Mouse (Mus musculus) olfactory bulb, adult 2 months (tissue): ENCODE measurements around the gene Trmt112. TPM values are rescaled to one million over a fixed set of nuclear protein-coding genes. Genes with fewer than 3 reads are reported as not detected.
A peak's percentile ranks its signal among the peaks of the same experiment; 100 is the strongest.

Source experiments
- H3K27ac ChIP-seq: fragments of 200-500 bp; 2 replicates; pipeline ENCODE4 v1.5.1; 2012; ENCODE audit warnings: low read depth, low read length; ENCODE audit not compliant: insufficient read depth
- H3K4me1 ChIP-seq: fragments of 200-500 bp; 2 replicates; pipeline ENCODE4 v1.6.1; 2012; ENCODE audit warnings: low read length; ENCODE audit not compliant: control insufficient read depth, insufficient read depth
- H3K4me3 ChIP-seq: fragments of 200-500 bp; 2 replicates; pipeline ENCODE4 v1.5.1; 2012; ENCODE audit warnings: mild to moderate bottlenecking, low read depth, low read length, moderate library complexity; ENCODE audit not compliant: insufficient read depth
- CTCF ChIP-seq: fragments of 200-500 bp; IDR thresholded peaks from 2 replicates; pipeline ENCODE4 v1.5.1; 2012; ENCODE audit warnings: low read depth, mild to moderate bottlenecking, low read length, moderate library complexity; ENCODE audit not compliant: insufficient read depth
- POLR2A ChIP-seq: fragments of 200-500 bp; IDR thresholded peaks from 2 replicates; pipeline ENCODE4 v1.6.1; 2012; ENCODE audit warnings: mild to moderate bottlenecking, low read depth, low read length, moderate library complexity; ENCODE audit not compliant: insufficient read depth
- WGBS: fragments of 180-500 bp; shearing (Covaris S2); methylation state at CpG from one replicate; pipeline ENCODE4 v1.1.7; 2018; 5-methylcytosine and 5-hydroxymethylcytosine counted together
- polyA plus RNA-seq: library from polyadenylated mRNA; stranded (reverse); fragments of >200 nt; gene quantifications from 2 replicates; pipeline ENCODE4 v1.2.4, GENCODE M21; 2012; ENCODE audit warnings: low replicate concordance; ENCODE audit not compliant: missing spikeins, insufficient read depth, insufficient read length

Gene Trmt112
- polyA plus RNA-seq, 1 experiment: not detected

DNA sequence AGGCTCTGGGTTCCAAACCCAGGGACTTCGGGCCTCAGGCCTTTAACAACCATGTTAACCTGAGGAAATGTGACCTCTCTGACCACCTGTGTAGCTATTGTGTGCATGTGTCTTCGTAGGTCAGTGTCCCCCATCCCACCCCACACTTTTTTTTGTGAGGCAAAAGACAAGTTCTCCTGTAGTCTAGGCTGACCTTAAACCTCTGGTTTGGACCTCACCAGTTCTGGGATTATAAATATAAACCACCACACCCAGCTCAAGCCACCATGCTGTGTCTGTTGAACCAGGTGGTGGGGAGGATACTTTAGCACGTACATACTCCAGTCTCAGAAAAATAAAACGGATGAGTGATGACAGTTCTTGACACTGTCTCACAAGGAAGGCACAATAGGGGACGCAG, 40.5 kb downstream of the Trmt112 start:
- Histone ChIP-seq H3K4me1 (peaks cover 10% of the 10 kb centered on the region), H3K27ac (no peak overlapping the region), H3K4me3 (no peak overlapping the region)
- WGBS: 54% methylated on average over 5 of the region's 5 CpGs
- no peak for TF ChIP-seq POLR2A
- TF ChIP-seq CTCF: no peak

- H3K27ac ChIP-seq: peak overlapping the region; percentile 91
- TF ChIP-seq CTCF: no peak
- no peak; the same call in 1 of the 2 replicates for TF ChIP-seq POLR2A
- 0% methylated on average over 28 of the region's 28 CpGs for WGBS
These were observed 41.2 kb downstream of the Trmt112 start for GRCm38 (mm10) chr19:6950613-6951153.

DNA sequence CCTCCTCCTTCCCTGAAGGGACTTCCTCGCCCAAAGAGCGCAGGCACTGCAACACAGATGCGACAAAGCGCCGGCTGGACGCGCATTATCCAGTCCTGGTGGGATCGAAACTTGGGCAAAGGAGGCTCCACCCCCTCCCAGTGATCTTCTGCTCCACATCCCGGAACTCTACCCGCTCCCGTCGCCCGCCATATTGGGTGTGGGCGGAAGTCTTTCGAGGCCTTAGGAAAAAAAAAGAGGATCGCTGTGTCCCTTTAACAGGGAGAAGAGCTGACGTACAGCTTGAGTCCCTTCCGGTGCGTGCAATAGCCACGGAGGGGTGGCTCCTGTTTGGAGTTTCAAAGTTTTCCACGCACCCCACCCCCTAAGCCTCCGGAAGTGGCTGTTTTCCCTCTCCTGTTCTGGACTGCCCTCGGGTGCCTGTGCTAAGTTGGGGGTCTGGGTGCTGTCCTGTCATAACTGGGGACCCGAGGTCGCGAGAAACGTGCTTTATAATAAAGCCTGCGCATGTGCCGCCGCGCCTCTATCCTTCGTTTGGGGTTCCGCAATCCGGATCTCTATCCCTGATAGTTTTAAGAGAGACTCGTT, 42.0 kb downstream of the Trmt112 start:
- H3K4me3 ChIP-seq: peak overlapping the region; percentile 62
- peak overlapping the region; percentile 91 for H3K27ac ChIP-seq
- under 1% methylated on average over 35 of the region's 35 CpGs for WGBS
- TF ChIP-seq CTCF: no peak
- peak; percentile 33; the same call in 1 of the 2 replicates for TF ChIP-seq POLR2A
- peaks cover 10% of the 10 kb centered on the region for H3K4me1 ChIP-seq

More at GRCm38 (mm10) chr19:6950613-6951153, 41.2 kb downstream of the Trmt112 start:
- Histone ChIP-seq H3K4me3 (peak overlapping the region; percentile 62), H3K4me1 (peaks cover 10% of the 10 kb centered on the region)

DNA sequence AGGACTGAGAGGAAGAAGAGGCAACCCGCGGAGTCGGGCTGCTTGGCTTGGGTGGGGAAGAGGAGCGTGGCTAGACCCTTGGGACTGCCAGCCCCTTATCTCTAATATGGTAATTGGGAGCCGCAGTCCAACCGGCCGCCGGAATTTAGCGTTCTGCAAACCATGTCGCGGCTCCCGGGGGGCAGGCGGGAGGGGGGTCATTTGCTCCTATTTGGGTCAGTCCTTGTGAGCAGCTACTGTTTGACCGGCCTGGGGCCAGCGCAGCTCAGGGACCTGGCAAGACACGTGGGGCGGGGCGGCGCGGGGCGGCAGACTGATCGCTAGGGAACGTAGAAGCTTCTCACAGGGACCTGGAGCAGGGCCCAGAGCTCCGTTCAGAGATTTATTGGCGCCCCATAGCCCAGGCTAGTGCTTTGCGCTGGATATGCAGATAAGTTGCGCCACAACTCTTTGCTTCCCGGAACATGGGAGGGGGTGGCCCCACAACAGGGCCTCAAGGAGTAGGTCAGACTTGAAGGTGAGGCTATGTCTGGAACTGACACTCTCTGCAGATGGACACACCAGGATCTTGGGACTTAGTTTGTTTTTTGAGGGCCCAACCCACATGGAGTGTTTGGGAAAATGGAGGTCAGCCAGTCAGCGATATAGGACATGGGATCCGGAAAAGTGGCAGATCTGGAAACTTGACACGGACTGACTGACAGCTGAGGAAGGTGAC, 42.7 kb downstream of the Trmt112 start:
- Histone ChIP-seq H3K4me3 (peak overlapping the region; percentile 62), H3K27ac (peak overlapping the region; percentile 76), H3K4me1 (peaks cover 10% of the 10 kb centered on the region)
- no peak; the same call in 1 of the 2 replicates for TF ChIP-seq POLR2A
- no peak for TF ChIP-seq CTCF
- WGBS: 3% methylated on average over 31 of the region's 31 CpGs

DNA sequence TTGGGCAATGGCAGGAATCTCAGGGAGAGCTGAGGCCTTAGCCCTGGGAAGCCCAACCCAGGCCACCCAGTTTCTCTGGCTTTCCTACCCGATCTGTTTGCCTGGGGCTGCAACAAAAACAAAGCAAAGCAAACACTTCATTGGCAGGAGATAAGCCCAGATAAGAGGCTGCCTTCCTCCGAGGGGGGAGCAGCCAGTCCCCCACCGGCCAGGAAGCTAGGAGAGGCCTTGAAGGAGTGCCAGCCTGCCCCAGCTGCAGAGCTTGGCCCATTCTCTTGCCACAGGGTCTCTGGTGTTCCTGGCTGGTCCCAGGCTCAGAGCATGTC, 43.2 kb downstream of the Trmt112 start:
- H3K4me1 ChIP-seq: peaks cover 10% of the 10 kb centered on the region
- H3K27ac ChIP-seq: peak overlapping the region; percentile 76
- peak overlapping the region; percentile 62 for H3K4me3 ChIP-seq
- 13% methylated on average over 3 of the region's 3 CpGs for WGBS
- TF ChIP-seq CTCF (no peak), POLR2A (no peak)

- no peak for TF ChIP-seq POLR2A
- TF ChIP-seq CTCF: no peak
- H3K4me1 ChIP-seq: peaks cover 10% of the 10 kb centered on the region
- no peak overlapping the region for H3K4me3 ChIP-seq
- H3K27ac ChIP-seq: no peak overlapping the region
- 53% methylated on average over 9 of the region's 9 CpGs for WGBS
These were observed 44.5 kb downstream of the Trmt112 start for GRCm38 (mm10) chr19:6954046-6954445.

- peaks cover 10% of the 10 kb centered on the region for H3K4me1 ChIP-seq
- WGBS: 87% methylated on average over 7 of the region's 7 CpGs
- TF ChIP-seq POLR2A: no peak
- TF ChIP-seq CTCF: no peak
- H3K27ac ChIP-seq: no peak overlapping the region
- H3K4me3 ChIP-seq: no peak overlapping the region
These were observed 45.9 kb downstream of the Trmt112 start for GRCm38 (mm10) chr19:6955424-6955823.

- peaks cover 10% of the 10 kb centered on the region for H3K4me1 ChIP-seq
- 84% methylated on average over 10 of the region's 10 CpGs for whole genome bisulfite sequencing
These were observed 47.0 kb downstream of the Trmt112 start for GRCm38 (mm10) chr19:6956461-6956860.

More at GRCm38 (mm10) chr19:6956461-6956860, 47.0 kb downstream of the Trmt112 start:
- TF ChIP-seq CTCF (no peak), POLR2A (no peak)
- Histone ChIP-seq H3K27ac (no peak overlapping the region), H3K4me3 (no peak overlapping the region)

Other genes with a start within 250 kb of the Trmt112 start
- not detected in 2 replicates for gene Rps6ka4, start 69.1 kb upstream of the Trmt112 start, polyA plus RNA-seq
- not detected in 2 replicates for gene Ccdc88b, start 51.5 kb upstream of the Trmt112 start, polyA plus RNA-seq
- gene Prdx5, start 408 bp downstream of the Trmt112 start, polyA plus RNA-seq: not detected in 2 replicates
- gene Esrra, start 12.1 kb downstream of the Trmt112 start, polyA plus RNA-seq: not detected in 2 replicates
- not detected in 2 replicates for gene Catsperz, start 15.7 kb downstream of the Trmt112 start, polyA plus RNA-seq
- not detected in 2 replicates for gene Kcnk4, start 24.8 kb downstream of the Trmt112 start, polyA plus RNA-seq
- not detected in 2 replicates for gene Bad, start 32.2 kb downstream of the Trmt112 start, polyA plus RNA-seq
- not detected in 2 replicates for gene Gpr137, start 32.8 kb downstream of the Trmt112 start, polyA plus RNA-seq
- not detected in 2 replicates for gene Ppp1r14b, start 65.3 kb downstream of the Trmt112 start, polyA plus RNA-seq
- gene Plcb3, start 66.8 kb downstream of the Trmt112 start, polyA plus RNA-seq: not detected in 2 replicates
- gene Fkbp2, start 70.8 kb downstream of the Trmt112 start, polyA plus RNA-seq: not detected in 2 replicates
- gene Vegfb, start 78.0 kb downstream of the Trmt112 start, polyA plus RNA-seq: not detected in 2 replicates
- gene Dnajc4, start 82.9 kb downstream of the Trmt112 start, polyA plus RNA-seq: not detected in 2 replicates
- not detected in 2 replicates for gene Nudt22, start 86.4 kb downstream of the Trmt112 start, polyA plus RNA-seq
- gene Trpt1, start 86.4 kb downstream of the Trmt112 start, polyA plus RNA-seq: not detected in 2 replicates
- gene Fermt3, start 109.8 kb downstream of the Trmt112 start, polyA plus RNA-seq: not detected in 2 replicates
- gene Stip1, start 130.3 kb downstream of the Trmt112 start, polyA plus RNA-seq: 145 and 219 TPM in 2 replicates
- gene Macrod1, start 147.1 kb downstream of the Trmt112 start, polyA plus RNA-seq: not detected in 2 replicates
- gene Flrt1, start 196.0 kb downstream of the Trmt112 start, polyA plus RNA-seq: not detected in 2 replicates